Mouse (Mus musculus): Measurements from ENCODE around the gene Col5a1.

The Col5a1 gene

DNA sequence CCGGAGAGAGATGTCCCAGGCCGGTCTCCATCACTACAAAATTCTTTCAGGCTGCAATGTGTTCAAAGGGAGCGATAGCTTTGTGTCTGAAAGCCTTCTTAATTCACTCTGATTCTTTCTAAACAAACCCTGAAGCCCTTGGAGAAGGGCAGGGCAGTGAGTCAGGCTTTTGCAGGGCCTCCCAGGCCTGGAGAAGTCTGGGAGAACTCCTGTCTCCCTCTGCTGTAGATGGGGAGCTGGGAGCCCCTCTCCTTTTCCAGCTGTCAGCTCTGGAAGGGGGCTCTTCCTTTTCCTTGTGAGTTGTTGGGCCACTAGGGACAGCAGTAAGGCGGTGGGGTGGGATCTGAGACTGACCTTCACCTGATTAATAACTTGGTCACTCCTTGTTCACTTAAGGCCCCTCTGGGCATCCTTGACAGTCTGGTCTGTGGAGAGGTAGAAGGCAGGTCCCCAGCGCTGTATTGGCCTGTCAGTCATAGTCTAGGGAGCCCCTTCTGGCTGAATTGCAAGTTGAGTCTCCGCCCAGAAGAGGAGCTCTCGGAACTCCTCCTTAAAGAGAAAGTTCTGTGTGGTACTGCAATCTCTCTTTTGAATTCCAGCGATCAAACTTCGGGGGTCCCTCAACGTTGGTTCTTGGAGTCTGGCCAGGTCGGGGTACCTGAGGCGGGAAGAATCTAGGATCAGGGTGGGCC lies 623 bp upstream of the Col5a1 start:
- DNase-seq (ENCODE audit: low spot score), result no peak

DNA sequence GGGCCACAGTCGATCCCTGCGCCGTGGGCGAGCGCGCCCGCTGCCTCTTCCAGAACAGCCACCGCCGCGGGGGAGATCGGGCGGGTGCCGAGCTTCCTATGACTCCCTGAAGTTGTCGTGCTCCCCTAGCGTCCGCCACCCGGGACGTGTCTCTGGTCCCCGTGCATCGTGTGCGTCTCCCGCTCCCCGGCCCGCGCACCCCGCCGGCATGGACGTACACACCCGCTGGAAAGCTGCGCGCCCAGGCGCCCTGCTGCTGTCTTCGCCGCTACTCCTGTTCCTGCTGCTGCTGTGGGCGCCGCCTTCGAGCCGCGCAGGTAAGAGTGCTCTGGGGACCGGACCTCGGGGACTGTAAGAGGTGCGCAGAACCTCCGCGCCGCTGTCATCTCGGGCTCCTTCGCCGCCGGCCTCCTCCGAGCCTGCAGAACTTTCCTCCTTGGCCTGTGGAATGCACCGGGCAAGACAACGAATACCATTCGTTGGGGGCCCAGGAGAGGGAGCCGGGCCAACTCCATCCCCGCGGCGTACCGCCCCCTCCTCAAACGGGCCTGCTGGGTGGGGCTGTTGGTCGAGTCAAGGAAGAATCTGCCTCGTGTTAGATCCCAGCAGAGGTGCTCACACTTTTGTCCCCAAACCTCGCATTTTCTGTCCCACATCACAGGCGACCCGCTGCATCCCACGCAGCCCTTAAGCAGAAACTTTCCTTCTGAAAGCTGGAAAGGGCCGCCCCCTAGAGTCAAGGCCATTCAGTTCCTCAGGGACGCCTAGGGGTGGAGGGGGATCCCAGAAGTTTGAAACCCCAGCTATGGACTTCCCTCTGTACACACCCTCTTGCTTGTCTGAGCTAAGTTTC lies 609 bp downstream of the Col5a1 start:
- DNase-seq (ENCODE audit: low spot score), result peak; percentile 37

GRCm38 (mm10) chr2:27887461-27888264 lies 1.4 kb downstream of the Col5a1 start:
- DNase-seq (ENCODE audit: low spot score), result no peak

- DNase-seq (ENCODE audit: low spot score), result peak; percentile 38
These were observed 2.6 kb downstream of the Col5a1 start for GRCm38 (mm10) chr2:27888603-27889545.

DNA sequence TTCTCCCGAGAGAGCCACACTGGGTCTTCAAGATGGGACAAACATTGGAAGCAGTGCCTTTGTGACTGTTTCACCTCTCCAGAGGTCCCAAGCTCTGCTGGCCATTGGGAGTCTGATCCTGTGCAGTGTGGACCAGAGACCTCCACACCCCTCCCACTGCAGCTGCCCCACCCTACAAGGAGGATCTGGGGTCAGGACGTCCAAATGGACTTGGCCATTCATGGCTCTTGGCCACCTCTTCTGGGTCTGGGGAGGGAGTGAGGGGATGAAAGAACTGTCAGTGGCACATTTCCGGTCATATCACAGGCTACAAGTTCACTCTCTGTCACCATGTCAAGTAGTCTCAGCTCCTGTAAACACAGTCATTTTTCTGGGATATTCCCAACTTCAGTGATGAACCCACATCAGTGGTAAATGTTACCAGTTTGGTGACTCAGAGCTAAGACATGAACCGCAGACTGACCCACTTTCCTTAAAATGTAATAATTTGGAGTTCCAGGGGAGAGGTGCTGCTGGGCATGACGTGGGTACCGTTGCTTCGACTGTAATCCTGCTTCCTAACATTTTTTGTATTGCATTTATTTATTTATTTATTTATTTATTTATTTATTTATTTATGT lies 5.8 kb downstream of the Col5a1 start:
- no peak for DNase-seq (ENCODE audit: low spot score)

GRCm38 (mm10) chr2:27893015-27893414 lies 6.8 kb downstream of the Col5a1 start:
- no peak for DNase-seq (ENCODE audit: low spot score)

DNA sequence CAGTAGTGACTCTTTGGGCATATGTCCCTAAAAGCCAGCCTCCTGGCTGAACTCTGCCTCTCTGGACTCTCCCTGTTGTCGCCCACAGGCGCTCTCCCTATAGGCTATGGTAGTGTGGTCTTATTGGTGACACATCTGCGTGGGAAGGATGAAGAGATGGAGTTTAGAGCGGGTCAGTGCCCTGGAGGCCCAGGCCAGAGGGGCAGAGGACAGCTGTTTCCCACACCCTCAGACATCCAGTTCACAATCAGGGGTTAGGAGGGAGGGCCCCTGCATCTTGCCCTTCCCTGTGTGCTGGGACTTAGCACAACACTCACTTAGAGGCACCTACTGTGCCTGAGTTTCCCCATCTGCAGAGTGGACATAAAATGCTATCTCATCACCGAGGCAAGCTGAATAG lies 8.8 kb downstream of the Col5a1 start:
- DNase-seq (ENCODE audit: low spot score), result no peak

- no peak for DNase-seq (ENCODE audit: low spot score)
These were observed 9.4 kb downstream of the Col5a1 start for GRCm38 (mm10) chr2:27895648-27896047.

DNA sequence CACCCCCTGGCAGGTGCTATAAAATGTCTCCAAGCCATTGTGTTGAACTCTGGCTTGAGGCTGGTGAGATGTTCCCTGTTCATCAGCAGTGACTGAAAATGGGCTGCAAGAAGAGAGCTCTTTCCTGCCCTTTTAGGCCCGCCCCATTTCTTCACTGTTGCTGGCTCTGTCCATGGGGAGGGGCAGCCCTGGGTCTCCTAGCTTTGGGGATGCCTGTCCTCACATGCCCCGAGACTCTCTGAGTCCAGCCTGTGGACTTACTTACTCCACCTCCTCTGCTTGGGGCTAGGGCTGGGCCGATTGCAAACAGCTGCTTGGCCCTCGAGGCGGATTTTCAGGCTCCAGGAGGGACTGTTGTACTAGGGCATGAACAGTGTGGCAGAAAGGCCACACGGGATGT lies 10.9 kb downstream of the Col5a1 start:
- DNase-seq (ENCODE audit: low spot score), result no peak

DNA sequence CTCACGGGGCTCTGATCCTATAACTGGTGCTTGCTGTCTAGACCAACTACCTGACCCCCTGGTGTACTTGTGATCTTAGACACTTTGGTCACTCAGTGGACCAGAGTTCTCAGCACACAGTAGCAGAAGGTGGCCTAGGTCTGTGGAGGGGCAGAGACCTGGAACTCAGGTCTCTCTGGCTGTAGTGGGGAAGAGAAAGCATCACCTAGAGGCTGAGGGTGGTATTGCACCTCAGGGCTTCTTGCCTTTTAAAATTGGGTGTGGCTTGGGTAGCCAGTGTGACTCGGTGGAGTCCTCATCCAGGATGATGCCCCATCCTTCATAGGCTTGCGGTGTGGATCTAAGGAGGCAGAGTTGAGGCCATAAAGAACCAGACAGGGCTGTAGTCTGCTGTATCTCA lies 13.7 kb downstream of the Col5a1 start:
- no peak for DNase-seq (ENCODE audit: low spot score)

DNA sequence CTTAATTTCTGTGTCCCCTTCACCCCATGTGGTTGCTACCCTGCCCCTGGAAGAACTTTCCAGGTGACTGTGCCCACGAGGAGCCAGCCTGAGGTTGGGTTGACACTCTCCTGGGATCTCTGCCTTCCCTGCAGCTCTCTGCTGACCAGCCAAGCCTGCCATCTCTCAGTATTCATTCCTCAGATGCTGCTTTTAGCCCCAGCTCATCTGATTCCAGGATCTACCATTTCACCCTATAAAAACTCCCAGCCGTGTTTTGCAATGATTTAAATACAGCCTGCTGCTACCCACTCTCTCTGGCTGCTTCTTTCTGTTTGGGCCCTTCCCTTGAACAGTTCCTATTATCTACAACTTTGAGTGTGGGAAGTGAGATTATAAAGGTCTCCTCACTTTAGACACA lies 14.9 kb downstream of the Col5a1 start:
- no peak for DNase-seq (ENCODE audit: low spot score)

DNA sequence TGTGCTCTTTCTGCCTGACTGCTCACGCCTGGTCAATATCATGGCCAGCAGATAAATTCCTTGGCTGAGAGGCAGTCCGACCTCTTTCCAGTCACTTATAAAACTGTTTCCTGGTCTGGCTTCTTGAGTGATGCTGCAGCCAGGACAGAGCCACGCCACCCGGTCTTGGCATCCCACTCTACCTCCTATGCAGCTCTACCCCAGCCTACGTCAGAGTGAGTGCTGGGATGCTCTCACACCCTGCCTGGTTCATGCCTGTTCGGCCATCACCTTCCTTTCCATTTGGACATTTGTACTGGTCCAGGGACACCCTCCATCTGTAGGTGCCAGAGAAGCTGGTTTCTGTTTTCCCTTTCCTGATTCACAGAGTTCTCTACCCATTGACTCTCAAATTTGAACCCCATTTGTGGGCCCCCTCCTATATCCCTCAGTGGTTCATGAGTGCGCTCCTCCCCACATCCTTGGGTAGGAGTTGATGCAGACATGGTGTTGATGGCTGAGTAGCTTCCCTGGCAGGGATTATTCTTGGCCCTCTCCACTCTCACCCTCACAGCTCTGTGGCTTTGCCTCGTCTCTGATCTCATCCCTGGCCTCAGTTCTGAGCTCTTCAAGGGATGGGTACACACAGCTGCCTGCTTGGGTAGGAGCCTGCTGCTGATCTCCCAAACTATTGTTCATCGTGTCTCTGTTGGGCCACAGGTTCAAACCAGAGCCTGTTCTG lies 15.5 kb downstream of the Col5a1 start:
- no peak for DNase-seq (ENCODE audit: low spot score)

DNA sequence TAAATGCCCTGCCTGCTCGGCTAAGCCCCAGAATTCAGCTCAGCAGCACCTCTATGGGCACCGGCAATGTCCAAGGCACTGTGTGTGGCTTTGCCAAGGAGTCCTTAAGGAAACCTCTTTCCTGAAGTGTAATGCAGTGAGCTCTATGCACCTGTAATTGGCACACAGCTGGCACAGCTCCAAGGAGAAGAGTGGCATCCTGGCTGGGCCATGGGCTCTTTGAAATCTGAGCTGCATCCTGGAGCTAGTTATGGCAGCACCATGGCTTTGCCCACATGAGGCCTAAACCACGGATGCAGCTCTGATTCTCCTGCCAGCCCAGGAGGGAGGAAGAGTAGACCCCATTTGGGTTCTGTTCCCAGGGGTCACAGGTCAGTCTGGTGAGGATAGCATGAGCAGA lies 16.1 kb downstream of the Col5a1 start:
- no peak for DNase-seq (ENCODE audit: low spot score)

GRCm38 (mm10) chr2:27905411-27905810 lies 19.2 kb downstream of the Col5a1 start:
- no peak for DNase-seq (ENCODE audit: low spot score)

DNA sequence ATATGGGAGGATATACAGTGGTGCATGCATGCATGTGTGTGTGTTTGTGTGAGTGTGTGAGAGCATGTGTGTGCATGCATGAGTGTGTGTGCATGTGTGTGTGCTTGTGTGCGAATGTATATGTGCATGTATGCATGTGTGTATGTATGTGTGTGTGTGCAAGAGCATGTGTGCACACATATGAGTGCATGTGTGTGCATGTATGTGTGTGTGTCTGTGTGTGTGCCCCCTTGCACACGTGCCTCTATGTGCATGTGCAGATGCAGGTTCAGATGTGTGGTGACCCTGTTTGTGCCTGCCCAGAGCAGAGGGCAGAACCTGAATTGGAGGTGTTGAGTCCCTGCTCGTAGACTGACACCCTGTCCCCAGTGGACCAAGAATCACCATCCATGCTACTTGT lies 24.3 kb downstream of the Col5a1 start:
- DNase-seq (ENCODE audit: low spot score), result no peak

GRCm38 (mm10) chr2:27912546-27913275 lies 26.5 kb downstream of the Col5a1 start:
- DNase-seq (ENCODE audit: low spot score), result no peak

GRCm38 (mm10) chr2:27915726-27916125 lies 29.5 kb downstream of the Col5a1 start:
- no peak for DNase-seq (ENCODE audit: low spot score)

GRCm38 (mm10) chr2:27916316-27916715 lies 30.1 kb downstream of the Col5a1 start:
- no peak for DNase-seq (ENCODE audit: low spot score)

DNA sequence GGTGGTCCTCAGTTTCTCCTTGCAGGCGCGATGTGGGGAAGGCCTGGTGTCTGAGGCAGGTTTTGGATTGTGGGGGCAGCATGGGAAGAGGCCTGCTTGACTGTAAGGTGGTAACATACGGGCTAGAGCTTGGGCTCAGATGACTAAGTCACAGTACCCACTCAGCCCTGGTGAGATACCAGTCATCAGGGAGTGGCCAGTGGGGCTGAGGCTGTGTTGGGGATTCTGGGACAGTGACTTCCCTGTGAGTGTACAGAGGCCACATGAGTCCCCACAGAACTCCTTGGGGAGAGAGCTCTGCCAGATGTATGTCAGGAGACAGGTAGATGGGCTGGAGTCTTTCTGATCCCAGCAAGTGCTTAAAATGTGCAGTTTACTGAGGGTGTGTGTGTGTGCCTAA lies 31.0 kb downstream of the Col5a1 start:
- no peak for DNase-seq (ENCODE audit: low spot score)

DNA sequence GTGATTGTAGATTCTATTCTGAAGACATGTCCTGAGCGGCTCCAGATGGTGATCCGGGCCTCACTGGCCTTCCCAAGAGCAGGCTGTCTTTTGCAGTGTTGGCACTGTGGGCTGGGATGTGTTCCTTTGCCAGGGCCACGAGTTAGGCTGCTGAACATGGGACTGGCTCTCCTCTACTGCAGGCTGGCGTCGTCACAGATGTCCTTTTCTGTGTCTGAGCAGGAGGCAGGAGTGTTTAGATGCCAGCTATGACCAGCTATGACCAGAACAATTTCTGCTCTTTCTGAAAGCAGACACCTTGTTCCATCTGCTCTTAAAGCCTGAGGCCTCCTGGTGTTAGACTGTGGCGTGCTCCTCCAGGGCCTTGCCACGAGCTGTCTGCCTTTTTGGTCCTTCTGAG lies 31.9 kb downstream of the Col5a1 start:
- no peak for DNase-seq (ENCODE audit: low spot score)

All from ovary, postnatal 14 days (tissue).